Mouse (Mus musculus) layer of hippocampus, adult 8-10 months (tissue): Measurements from ENCODE around the gene Kcnn4. TPM values are rescaled to one million over a fixed set of nuclear protein-coding genes. Genes with fewer than 3 reads are reported as not detected.
"Not testable (repeated sequence)": the region's sequence is repeated elsewhere in the genome, so short reads cannot be mapped to it uniquely, and the experiment has no call there.

Experiments used
- DNase-seq, 2 experiments: peaks; one replicate each; pipeline ENCODE4 v3.0.0; 2022; ENCODE audit warnings: low spot score in 2 of 2
- total RNA-seq, 4 experiments: library from RNA; stranded (reverse); gene quantifications; 2 replicates each; pipeline ENCODE4 v1.2.4; 2022

Gene Kcnn4
- total RNA-seq, 4 experiments from 2014 or later: 0.27 to 1.2 (median 0.90) TPM; not detected in 1

GRCm38 (mm10) chr7:24389516-24390187 is 19.6 kb downstream of the Kcnn4 start:
- DNase-seq: no peak

GRCm38 (mm10) chr7:24390512-24390911 is 20.4 kb downstream of the Kcnn4 start:
- DNase-seq: no peak

- DNase-seq: no peak
These were observed 21.0 kb downstream of the Kcnn4 start for GRCm38 (mm10) chr7:24391077-24391476.

- no peak for DNase-seq
These were observed 21.6 kb downstream of the Kcnn4 start for GRCm38 (mm10) chr7:24391687-24392086.

GRCm38 (mm10) chr7:24394054-24394453 is 24.0 kb downstream of the Kcnn4 start:
- no peak for DNase-seq

- no peak for DNase-seq
These were observed 24.6 kb downstream of the Kcnn4 start for GRCm38 (mm10) chr7:24394475-24395161.

GRCm38 (mm10) chr7:24396832-24397231 is 26.8 kb downstream of the Kcnn4 start:
- DNase-seq: no peak

GRCm38 (mm10) chr7:24398364-24398913 is 28.4 kb downstream of the Kcnn4 start:
- no peak for DNase-seq

GRCm38 (mm10) chr7:24399256-24400081 is 29.4 kb downstream of the Kcnn4 start, which contains the start of gene Smg9:
Gene Smg9, plus strand, starts transcription at chr7:24399619.
- peak; percentile 96 to 97 for DNase-seq

- no peak for DNase-seq
These were observed 30.0 kb downstream of the Kcnn4 start for GRCm38 (mm10) chr7:24400082-24400452.

- DNase-seq: not testable (repeated sequence)
These were observed 30.4 kb downstream of the Kcnn4 start for GRCm38 (mm10) chr7:24400489-24400888.

GRCm38 (mm10) chr7:24402851-24403250 is 32.8 kb downstream of the Kcnn4 start:
- DNase-seq: no peak

- no peak for DNase-seq
These were observed 35.6 kb downstream of the Kcnn4 start for GRCm38 (mm10) chr7:24405649-24406048.

GRCm38 (mm10) chr7:24406528-24407344 is 36.7 kb downstream of the Kcnn4 start:
- DNase-seq: peak in 1 of 2 experiments; percentile 60

GRCm38 (mm10) chr7:24408186-24408585 is 38.1 kb downstream of the Kcnn4 start:
- DNase-seq: no peak

GRCm38 (mm10) chr7:24410123-24410522 is 40.1 kb downstream of the Kcnn4 start:
- no peak for DNase-seq

GRCm38 (mm10) chr7:24410831-24411230 is 40.8 kb downstream of the Kcnn4 start:
- DNase-seq: no peak

- DNase-seq: no peak
These were observed 43.6 kb downstream of the Kcnn4 start for GRCm38 (mm10) chr7:24413630-24414029.

GRCm38 (mm10) chr7:24415261-24415660 is 45.2 kb downstream of the Kcnn4 start:
- DNase-seq: no peak

GRCm38 (mm10) chr7:24419579-24419978 is 49.5 kb downstream of the Kcnn4 start:
- DNase-seq: no peak

- DNase-seq: no peak
These were observed 51.6 kb downstream of the Kcnn4 start for GRCm38 (mm10) chr7:24421648-24422047.
